Comparison of ENCODE assay signal across 17 mouse cellular contexts in genomic region chr14:54109129-54109528, GRCm38 (mm10).
DNase-seq lines count a peak whose midpoint lies in the region; ATAC-seq and TF ChIP-seq lines count a peak whose summit lies in the region.
"Had no signal": no experiment of that assay in that cellular context is flagged by ENCODE, and none has a peak within 500 bp of the region (broad histone marks: within the 10 kb centered on the region; RNA-seq: fewer than 3 reads in every experiment).

No protein-coding gene starts in this region.

- no peak for ATAC-seq in heart, embryonic 14.5 days (ENCODE audit: insufficient number of reproducible peaks, insufficient read depth, low FRiP score, low read depth)
- no peak for ATAC-seq in kidney, embryonic 15.5 days (replicated peaks; ENCODE audit: low FRiP score)
- 0 out of 2 replicates have a peak, but pooled peaks have one; percentile 24 for ATAC-seq in neural tube, embryonic 13.5 days (ENCODE audit: low read depth)

- no peak for TF ChIP-seq CTCF in small intestine, adult 2 months (IDR thresholded peaks at IDR 0.05; ENCODE audit: extremely low read depth, insufficient read length, insufficient replicate concordance, low read depth, low read length)

- H3K27me3 ChIP-seq in heart, embryonic 14.5 days (ENCODE audit: control insufficient read depth, insufficient read depth, low read length) = no peaks in the 10 kb centered on the region
- no peaks in the 10 kb centered on the region for H3K27me3 ChIP-seq in kidney, embryonic 15.5 days
- H3K27me3 ChIP-seq in neural tube, embryonic 13.5 days = no peaks in the 10 kb centered on the region
- H3K27me3 ChIP-seq in small intestine, adult 2 months (ENCODE audit: control insufficient read depth, insufficient read depth, low read length) = no peaks in the 10 kb centered on the region
- H3K27me3 ChIP-seq: embryonic facial prominence, embryonic 15.5 days; stomach, embryonic 15.5 days had no signal

- H3K9me3 ChIP-seq in heart, embryonic 14.5 days (ENCODE audit: control insufficient read depth, low read length) = no peaks in the 10 kb centered on the region
- no peaks in the 10 kb centered on the region for H3K9me3 ChIP-seq in kidney, embryonic 15.5 days (replicated peaks)
- no peaks in the 10 kb centered on the region for H3K9me3 ChIP-seq in neural tube, embryonic 13.5 days
- H3K9me3 ChIP-seq: embryonic facial prominence, embryonic 15.5 days; heart, embryonic 10.5 days; stomach, embryonic 15.5 days had no signal

- 88% methylated on average over 1 of the region's 1 CpGs for WGBS in heart, embryonic 14.5 days
- WGBS in kidney, embryonic 15.5 days = 74% methylated on average over 1 of the region's 1 CpGs
- whole genome bisulfite sequencing in neural tube, embryonic 13.5 days = 85% methylated on average over 1 of the region's 1 CpGs
- WGBS in small intestine, adult 2 months = 64% methylated on average over 1 of the region's 1 CpGs

- TF ChIP-seq POLR2A in small intestine, adult 2 months (IDR thresholded peaks at IDR 0.05; ENCODE audit: low read depth, low read length) = no peak

- H3K36me3 ChIP-seq in heart, embryonic 14.5 days (ENCODE audit: control insufficient read depth, insufficient read depth, low read length) = no peaks in the 10 kb centered on the region
- no peaks in the 10 kb centered on the region for H3K36me3 ChIP-seq in kidney, embryonic 15.5 days
- no peaks in the 10 kb centered on the region for H3K36me3 ChIP-seq in neural tube, embryonic 13.5 days
- H3K36me3 ChIP-seq in small intestine, adult 2 months (ENCODE audit: control insufficient read depth, insufficient read depth, low read length) = no peaks in the 10 kb centered on the region
- H3K36me3 ChIP-seq: embryonic facial prominence, embryonic 15.5 days; heart, embryonic 10.5 days; stomach, embryonic 15.5 days had no signal

- peaks cover 6 to 23% of the 10 kb centered on the region in 2 experiments for H3K4me1 ChIP-seq in heart, embryonic 14.5 days (ENCODE audit: control insufficient read depth in 2 of 2, insufficient read depth in 2 of 2, low read length in 2 of 2)
- H3K4me1 ChIP-seq in kidney, embryonic 15.5 days = peaks cover 22% of the 10 kb centered on the region
- H3K4me1 ChIP-seq in neural tube, embryonic 13.5 days (replicated peaks) = peaks cover 23% of the 10 kb centered on the region
- peaks cover 19% of the 10 kb centered on the region; the same call in 1 of the 2 replicates for H3K4me1 ChIP-seq in small intestine, adult 2 months (ENCODE audit: control insufficient read depth, insufficient read depth, insufficient read length, low read length)

- no peak overlapping the region for H3K4me3 ChIP-seq in heart, embryonic 14.5 days (ENCODE audit: control insufficient read depth in 1 of 2, insufficient read depth in 1 of 2, low read depth in 1 of 2, low read length in 2 of 2)
- no peak overlapping the region for H3K4me3 ChIP-seq in kidney, embryonic 15.5 days (replicated peaks)
- H3K4me3 ChIP-seq in neural tube, embryonic 13.5 days = no peak overlapping the region
- no peak overlapping the region for H3K4me3 ChIP-seq in small intestine, adult 2 months (ENCODE audit: low read depth, low read length)
- H3K4me3 ChIP-seq: embryonic facial prominence, embryonic 15.5 days; heart, embryonic 10.5 days; stomach, embryonic 15.5 days had no signal

- peak overlapping the region; percentile 42 for H3K4me2 ChIP-seq in heart, embryonic 14.5 days (ENCODE audit: low read length)
- no peak overlapping the region for H3K4me2 ChIP-seq in kidney, embryonic 15.5 days
- no peak overlapping the region for H3K4me2 ChIP-seq in neural tube, embryonic 13.5 days
- H3K4me2 ChIP-seq: embryonic facial prominence, embryonic 15.5 days; hindbrain, embryonic 14.5 days; liver, embryonic 11.5 days had no signal

- no peak overlapping the region for H3K9ac ChIP-seq in heart, embryonic 14.5 days (ENCODE audit: low read length)
- H3K9ac ChIP-seq in kidney, embryonic 15.5 days = no peak overlapping the region
- no peak overlapping the region for H3K9ac ChIP-seq in neural tube, embryonic 13.5 days
- H3K9ac ChIP-seq: embryonic facial prominence, embryonic 15.5 days; hindbrain, embryonic 14.5 days; stomach, embryonic 15.5 days had no signal

- peak overlapping the region in 1 of 2 experiments; percentile 12; a peak in 1 of 4 replicates for H3K27ac ChIP-seq in heart, embryonic 14.5 days (replicated peaks in 1 of 2; ENCODE audit: control insufficient read depth in 1 of 2, insufficient read depth in 1 of 2, low read depth in 2 of 2, low read length in 2 of 2)
- peak overlapping the region; percentile 19; the same call in 1 of the 2 replicates for H3K27ac ChIP-seq in kidney, embryonic 15.5 days
- no peak overlapping the region for H3K27ac ChIP-seq in neural tube, embryonic 13.5 days (replicated peaks)
- H3K27ac ChIP-seq in small intestine, adult 2 months (ENCODE audit: insufficient read depth, low read depth, low read length) = peak overlapping the region; percentile 64
- H3K27ac ChIP-seq: embryonic facial prominence, embryonic 15.5 days; heart, embryonic 10.5 days; hindbrain, embryonic 14.5 days; stomach, embryonic 15.5 days had no signal

- DNase-seq in heart, adult 9 months (ENCODE audit: low spot score in 2 of 2) = no peak
- no peak for DNase-seq in kidney, postnatal 4 days
- DNase-seq in neural tube, embryonic 10.5 days (ENCODE audit: extremely low spot score, low spot score) = no peak
- DNase-seq in left cerebral cortex, adult 11 months (ENCODE audit: low spot score) = no peak
- DNase-seq: cerebellum, postnatal 36 days; right cerebral cortex, postnatal 25 days; thymus, adult 18-20 months; thymus, postnatal 4 days had no signal
